Comparison of ENCODE assay signal across 36 mouse cellular contexts in the genomic region with DNA sequence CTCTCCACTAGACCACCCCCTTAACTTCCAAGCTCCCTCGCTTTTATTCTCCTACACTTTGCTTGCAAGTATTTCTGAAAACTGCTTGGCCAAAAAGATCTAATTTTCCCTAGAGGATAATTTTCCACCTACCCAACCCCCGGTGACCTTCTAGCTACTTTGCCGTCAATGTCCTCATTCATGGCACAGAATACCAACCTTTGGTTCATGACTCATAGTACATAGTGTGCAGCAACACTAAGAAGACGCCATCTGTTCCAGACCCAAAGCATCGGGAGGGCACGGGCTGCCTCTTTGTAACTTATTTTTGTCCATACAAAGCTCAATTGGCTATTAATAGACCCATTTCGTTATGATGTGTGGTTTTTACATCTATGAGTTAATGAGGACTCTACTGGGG. TPM values are rescaled to one million over a fixed set of nuclear protein-coding genes. Genes with fewer than 3 reads are reported as not detected.
"Had no signal": no experiment of that assay in that cellular context is flagged by ENCODE, and none has a peak within 500 bp of the region (broad histone marks: within the 10 kb centered on the region; RNA-seq: fewer than 3 reads in every experiment).

No protein-coding gene starts in this region.

- H3K4me2 ChIP-seq: heart, embryonic 11.5 days; heart, embryonic 12.5 days; heart, embryonic 13.5 days; heart, embryonic 15.5 days; hindbrain, embryonic 12.5 days; hindbrain, embryonic 13.5 days; hindbrain, embryonic 14.5 days; hindbrain, embryonic 15.5 days; intestine, embryonic 15.5 days; kidney, embryonic 15.5 days had no signal

- H3K4me1 ChIP-seq: heart, embryonic 10.5 days; heart, embryonic 12.5 days; heart, embryonic 13.5 days; heart, embryonic 15.5 days; hindbrain, embryonic 10.5 days; hindbrain, embryonic 12.5 days; hindbrain, embryonic 13.5 days; hindbrain, embryonic 15.5 days; intestine, embryonic 15.5 days; kidney, embryonic 15.5 days had no signal

- H3K27me3 ChIP-seq: heart, embryonic 12.5 days; heart, embryonic 13.5 days; heart, embryonic 15.5 days; hindbrain, embryonic 12.5 days; hindbrain, embryonic 13.5 days; hindbrain, embryonic 15.5 days; intestine, embryonic 15.5 days; kidney, embryonic 15.5 days had no signal

- H3K4me3 ChIP-seq: heart, embryonic 10.5 days; heart, embryonic 12.5 days; heart, embryonic 13.5 days; heart, embryonic 15.5 days; hindbrain, embryonic 10.5 days; hindbrain, embryonic 12.5 days; hindbrain, embryonic 13.5 days; hindbrain, embryonic 15.5 days; intestine, embryonic 15.5 days; kidney, embryonic 15.5 days; layer of hippocampus, adult 2 months; left cerebral cortex, adult 2 months had no signal

- H3K36me3 ChIP-seq: heart, embryonic 10.5 days; heart, embryonic 12.5 days; heart, embryonic 13.5 days; heart, embryonic 15.5 days; hindbrain, embryonic 10.5 days; hindbrain, embryonic 12.5 days; hindbrain, embryonic 13.5 days; hindbrain, embryonic 15.5 days; intestine, embryonic 15.5 days; kidney, embryonic 15.5 days had no signal

- H3K9ac ChIP-seq: heart, embryonic 12.5 days; heart, embryonic 13.5 days; heart, embryonic 15.5 days; hindbrain, embryonic 12.5 days; hindbrain, embryonic 13.5 days; hindbrain, embryonic 14.5 days; hindbrain, embryonic 15.5 days; intestine, embryonic 15.5 days; kidney, embryonic 15.5 days had no signal

- H3K27ac ChIP-seq: heart, embryonic 10.5 days; heart, embryonic 13.5 days; heart, embryonic 15.5 days; hindbrain, embryonic 10.5 days; hindbrain, embryonic 12.5 days; hindbrain, embryonic 13.5 days; hindbrain, embryonic 14.5 days; hindbrain, embryonic 15.5 days; hindbrain, postnatal 0 days; intestine, embryonic 15.5 days; kidney, embryonic 15.5 days; kidney, postnatal 0 days; layer of hippocampus, adult 2 months; left cerebral cortex, adult 2 months had no signal

- DNase-seq: heart, postnatal 14 days; heart, postnatal 36 days; heart, postnatal 4 days; kidney, adult 11 months; kidney, adult 18-20 months; kidney, adult 2 months; kidney, adult 8-10 months; kidney, adult 9 months; kidney, postnatal 10 days; kidney, postnatal 14 days; kidney, postnatal 25 days; kidney, postnatal 36 days; kidney, postnatal 4 days; layer of hippocampus, adult 9-11 months; layer of hippocampus, postnatal 36 days had no signal

- H3K9me3 ChIP-seq: heart, embryonic 10.5 days; heart, embryonic 12.5 days; heart, embryonic 13.5 days; heart, embryonic 15.5 days; hindbrain, embryonic 10.5 days; hindbrain, embryonic 12.5 days; hindbrain, embryonic 13.5 days; hindbrain, embryonic 15.5 days; intestine, embryonic 15.5 days; kidney, embryonic 15.5 days had no signal

- ATAC-seq: hindbrain, embryonic 16.5 days; hindbrain, postnatal 0 days; inflammation-experienced regulatory T-cells, adult 6 months; intestine, embryonic 15.5 days; intestine, embryonic 16.5 days; intestine, postnatal 0 days had no signal

RNA-seq across cellular contexts. Expression of a gene that starts 55.8 kb away (rescaled TPM):
- total RNA-seq: heart, postnatal 36 days; hindbrain, postnatal 0 days had no signal
- polyA plus RNA-seq: inflammation-experienced regulatory T-cells, adult 6 months; kidney, adult 2 months; large intestine, adult 2 months had no signal
